11 mouse cellular contexts compared by ENCODE assay signal in the genomic region with DNA sequence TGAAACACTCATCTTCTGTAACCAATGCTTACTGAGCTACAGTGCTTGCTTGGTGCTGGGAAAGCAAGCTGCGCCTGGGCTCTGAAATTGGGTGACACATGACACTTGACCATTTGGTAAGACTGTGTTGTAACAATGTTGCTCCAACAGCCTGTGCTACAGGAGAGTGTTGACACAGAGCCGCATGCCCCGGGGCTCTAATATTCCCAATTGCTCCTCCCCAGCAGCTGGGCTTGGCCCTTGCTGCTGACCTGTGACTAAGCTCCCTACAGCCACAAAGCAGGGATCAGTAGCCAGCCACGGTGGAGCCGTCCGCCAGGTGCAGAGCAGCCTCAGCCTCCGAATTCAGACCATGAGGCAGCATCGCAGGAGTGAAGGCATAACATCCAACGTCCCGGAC. TPM values are rescaled to one million over a fixed set of nuclear protein-coding genes. Genes with fewer than 3 reads are reported as not detected.
DNase-seq lines count a peak whose midpoint lies in the region; ATAC-seq and TF ChIP-seq lines count a peak whose summit lies in the region.
"Had no signal": no experiment of that assay in that cellular context is flagged by ENCODE, and none has a peak within 500 bp of the region (broad histone marks: within the 10 kb centered on the region; RNA-seq: fewer than 3 reads in every experiment).

No protein-coding gene starts in this region.

- H3K9ac ChIP-seq in midbrain, embryonic 13.5 days (replicated peaks), result no peak overlapping the region
- H3K9ac ChIP-seq in midbrain, postnatal 0 days (replicated peaks; ENCODE audit: low read length, poor library complexity, severe bottlenecking), result no peak overlapping the region
- H3K9ac ChIP-seq in liver, embryonic 15.5 days, result no peak overlapping the region
- H3K9ac ChIP-seq: heart, embryonic 12.5 days had no signal

- no peak overlapping the region for H3K4me2 ChIP-seq in midbrain, embryonic 13.5 days (replicated peaks)
- H3K4me2 ChIP-seq in midbrain, postnatal 0 days (ENCODE audit: low read depth, low read length, poor library complexity, severe bottlenecking), result no peak overlapping the region
- H3K4me2 ChIP-seq in liver, embryonic 15.5 days, result no peak overlapping the region
- H3K4me2 ChIP-seq: heart, embryonic 12.5 days had no signal

- H3K9me3 ChIP-seq in midbrain, embryonic 13.5 days, result no peaks in the 10 kb centered on the region
- no peaks in the 10 kb centered on the region for H3K9me3 ChIP-seq in midbrain, postnatal 0 days (ENCODE audit: low read length)
- H3K9me3 ChIP-seq in liver, embryonic 15.5 days (replicated peaks), result no peaks in the 10 kb centered on the region

- ATAC-seq in midbrain, embryonic 13.5 days, result no peak
- ATAC-seq in midbrain, postnatal 0 days (ENCODE audit: low FRiP score), result no peak
- ATAC-seq in liver, embryonic 15.5 days (ENCODE audit: insufficient read depth), result peak; percentile 73
- ATAC-seq in CD4-positive, CD25-positive, alpha-beta regulatory T cell, adult 4 months, result no peak

- TF ChIP-seq CTCF in midbrain, postnatal 0 days (IDR thresholded peaks at IDR 0.05), result no peak

- 35% methylated on average over 10 of the region's 10 CpGs for WGBS in midbrain, embryonic 13.5 days
- 35% methylated on average over 10 of the region's 10 CpGs for WGBS in midbrain, postnatal 0 days
- 52% methylated on average over 10 of the region's 10 CpGs for WGBS in liver, embryonic 15.5 days (ENCODE audit: insufficient replicate concordance)

- DNase-seq in midbrain, postnatal 0 days (ENCODE audit: low spot score), result no peak
- DNase-seq in embryo, embryonic 11 days, result peak; percentile 55
- no peak for DNase-seq in thymus, postnatal 14 days
- DNase-seq in yolk sac, embryonic 10.5 days (ENCODE audit: low spot score), result no peak
- DNase-seq: kidney, adult 9 months had no signal

- no peaks in the 10 kb centered on the region for H3K36me3 ChIP-seq in midbrain, embryonic 13.5 days
- no peaks in the 10 kb centered on the region for H3K36me3 ChIP-seq in midbrain, postnatal 0 days (ENCODE audit: insufficient read depth, low read length)
- no peaks in the 10 kb centered on the region for H3K36me3 ChIP-seq in liver, embryonic 15.5 days (replicated peaks)
- H3K36me3 ChIP-seq: heart, embryonic 12.5 days had no signal

- no peaks in the 10 kb centered on the region for H3K27me3 ChIP-seq in midbrain, embryonic 13.5 days
- H3K27me3 ChIP-seq in midbrain, postnatal 0 days (ENCODE audit: insufficient read depth, low read length), result no peaks in the 10 kb centered on the region
- H3K27me3 ChIP-seq in liver, embryonic 15.5 days, result no peaks in the 10 kb centered on the region

- peak overlapping the region; percentile 30; the same call in 1 of the 2 replicates for H3K27ac ChIP-seq in midbrain, embryonic 13.5 days
- H3K27ac ChIP-seq in midbrain, postnatal 0 days (ENCODE audit: low read depth, low read length), result no peak overlapping the region
- peak overlapping the region; percentile 43; the same call in 1 of the 2 replicates for H3K27ac ChIP-seq in liver, embryonic 15.5 days (replicated peaks)
- H3K27ac ChIP-seq: macrophage had no signal

- no peak overlapping the region for H3K4me3 ChIP-seq in midbrain, embryonic 13.5 days (replicated peaks)
- no peak overlapping the region for H3K4me3 ChIP-seq in midbrain, postnatal 0 days (ENCODE audit: low read depth, low read length)
- no peak overlapping the region for H3K4me3 ChIP-seq in liver, embryonic 15.5 days (replicated peaks)
- H3K4me3 ChIP-seq: heart, embryonic 12.5 days had no signal

- peaks cover 10% of the 10 kb centered on the region for H3K4me1 ChIP-seq in midbrain, embryonic 13.5 days (replicated peaks)
- no peaks in the 10 kb centered on the region for H3K4me1 ChIP-seq in midbrain, postnatal 0 days (ENCODE audit: insufficient read depth, low read length)
- H3K4me1 ChIP-seq in liver, embryonic 15.5 days (replicated peaks), result peaks cover 32% of the 10 kb centered on the region
- H3K4me1 ChIP-seq: heart, embryonic 12.5 days had no signal

RNA-seq across cellular contexts. Expression of a gene that starts 58.8 kb away (rescaled TPM):
- 4.4 and 5.0 TPM in 2 replicates for polyA plus RNA-seq in midbrain, embryonic 13.5 days (2015; fragmentation: Nextera tagmentation; extraction: Ambion mirVana)
- 21.4 and 23.3 TPM in 2 replicates for total RNA-seq in midbrain, postnatal 0 days (2014; rRNA removed)
- polyA plus RNA-seq in midbrain, postnatal 0 days (2015; fragmentation: Nextera tagmentation; extraction: Ambion mirVana), result 5.9 and 7.3 TPM in 2 replicates
- 0.03 and 0.08 TPM in 2 replicates for polyA plus RNA-seq in liver, embryonic 15.5 days (2015; fragmentation: Nextera tagmentation; extraction: Ambion mirVana)
- polyA plus RNA-seq in CD4-positive, CD25-positive, alpha-beta regulatory T cell, adult 4 months (2017; shearing (Covaris generic)), result not detected
- total RNA-seq: common myeloid progenitor, adult 5-6 weeks had no signal
